Comparison of ENCODE assay signal across 10 mouse cellular contexts in the genomic region with DNA sequence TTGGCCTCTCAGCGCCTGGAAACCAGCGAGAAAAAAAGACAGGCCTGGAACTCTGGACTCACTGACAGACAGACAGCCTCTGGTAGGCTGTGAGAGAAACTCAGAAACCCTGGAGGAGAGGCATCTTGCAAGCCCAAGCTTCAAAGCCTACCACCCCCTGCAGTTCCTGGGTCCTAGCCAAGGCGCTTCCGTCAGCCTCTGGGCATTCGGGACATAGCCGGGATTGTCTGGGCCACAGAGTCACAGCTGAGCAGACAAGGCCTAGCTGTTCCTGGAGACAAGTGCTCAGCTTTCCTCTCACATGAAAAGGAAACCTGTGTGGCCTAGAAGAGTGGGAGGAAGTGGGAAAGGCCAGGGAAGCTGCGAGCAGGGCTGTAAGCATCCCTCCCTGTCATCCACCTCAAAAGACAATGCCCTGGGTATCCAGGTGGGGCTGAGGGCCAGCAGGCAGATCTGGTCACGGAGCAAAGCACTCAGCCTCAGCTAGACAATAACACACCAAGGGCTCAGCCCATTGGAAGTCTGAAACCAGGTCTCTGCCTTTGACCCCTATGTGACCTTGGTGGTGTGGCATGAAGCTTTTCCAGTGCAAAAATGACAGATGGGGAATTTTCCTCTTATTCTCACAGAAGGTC. TPM values are rescaled to one million over a fixed set of nuclear protein-coding genes. Genes with fewer than 3 reads are reported as not detected.
A peak's percentile ranks its signal among the peaks of the same experiment; 100 is the strongest.
DNase-seq lines count a peak whose midpoint lies in the region; ATAC-seq and TF ChIP-seq lines count a peak whose summit lies in the region.
"Had no signal": no experiment of that assay in that cellular context is flagged by ENCODE, and none has a peak within 500 bp of the region (broad histone marks: within the 10 kb centered on the region; RNA-seq: fewer than 3 reads in every experiment).

No protein-coding gene starts in this region.

- no peak overlapping the region for H3K9ac ChIP-seq in forebrain, postnatal 0 days
- H3K9ac ChIP-seq in liver, postnatal 0 days (replicated peaks): no peak overlapping the region

- no peak overlapping the region for H3K27ac ChIP-seq in forebrain, postnatal 0 days (ENCODE audit: low read depth, low read length)
- no peak overlapping the region for H3K27ac ChIP-seq in liver, postnatal 0 days (ENCODE audit: low read depth)

- intact Hi-C loops in left cerebral cortex, postnatal 10 days (cut with DNase I): no loop called here

- H3K4me2 ChIP-seq in forebrain, postnatal 0 days (ENCODE audit: low read depth): no peak overlapping the region
- H3K4me2 ChIP-seq in liver, postnatal 0 days (ENCODE audit: low read depth, low read length): no peak overlapping the region

- no peaks in the 10 kb centered on the region for H3K4me1 ChIP-seq in forebrain, postnatal 0 days (ENCODE audit: insufficient read depth)
- H3K4me1 ChIP-seq in liver, postnatal 0 days (ENCODE audit: insufficient read depth): no peaks in the 10 kb centered on the region

- peak; percentile 28 for DNase-seq in ovary, postnatal 36 days (ENCODE audit: low spot score)
- no peak for DNase-seq in ovary, postnatal 10 days (ENCODE audit: low spot score)
- DNase-seq in forebrain, postnatal 0 days: peak; percentile 53
- peak; percentile 60 to 91 for DNase-seq in left cerebral cortex, postnatal 10 days (ENCODE audit: extremely low spot score in 1 of 2, low spot score in 2 of 2)
- DNase-seq in telencephalon, adult 2 months (ENCODE audit: low read depth, low spot score): peak; percentile 58
- no peak for DNase-seq in spleen, postnatal 36 days (ENCODE audit: low spot score in 2 of 2)
- no peak for DNase-seq in liver, postnatal 0 days

- H3K9me3 ChIP-seq in forebrain, postnatal 0 days (ENCODE audit: low read length): no peaks in the 10 kb centered on the region
- no peaks in the 10 kb centered on the region for H3K9me3 ChIP-seq in liver, postnatal 0 days (ENCODE audit: low read length)

- H3K27me3 ChIP-seq in forebrain, postnatal 0 days (ENCODE audit: insufficient read depth, low read length): no peaks in the 10 kb centered on the region; the same call in 1 of the 2 replicates
- no peaks in the 10 kb centered on the region for H3K27me3 ChIP-seq in liver, postnatal 0 days (ENCODE audit: insufficient read depth, low read length)

- peak; percentile 83 for ATAC-seq in forebrain, postnatal 0 days
- no peak for ATAC-seq in megakaryocyte progenitor cell, adult 5-6 weeks (replicated peaks; ENCODE audit: poor library complexity)
- no peak for ATAC-seq in liver, postnatal 0 days

- H3K4me3 ChIP-seq in forebrain, postnatal 0 days (ENCODE audit: low read depth, low read length): no peak overlapping the region
- no peak overlapping the region for H3K4me3 ChIP-seq in liver, postnatal 0 days (ENCODE audit: low read depth, low read length)

- TF ChIP-seq EP300 in liver, postnatal 0 days (IDR thresholded peaks at IDR 0.05; ENCODE audit: low read depth): no peak

- no peak for TF ChIP-seq CTCF in forebrain, postnatal 0 days (IDR thresholded peaks at IDR 0.05; ENCODE audit: low read depth)
- no peak for TF ChIP-seq CTCF in liver, postnatal 0 days (IDR thresholded peaks at IDR 0.05; ENCODE audit: low read depth)

- H3K36me3 ChIP-seq in forebrain, postnatal 0 days (ENCODE audit: insufficient read depth): no peaks in the 10 kb centered on the region
- H3K36me3 ChIP-seq in liver, postnatal 0 days (replicated peaks; ENCODE audit: insufficient read depth, low read length): no peaks in the 10 kb centered on the region

- WGBS in forebrain, postnatal 0 days: 46% methylated on average over 8 of the region's 8 CpGs
- WGBS in liver, postnatal 0 days (ENCODE audit: insufficient replicate concordance): 69% methylated on average over 8 of the region's 8 CpGs

RNA-seq across cellular contexts. Expression of gene Vstm2b, which starts 13.2 kb away (rescaled TPM):
- total RNA-seq in forebrain, postnatal 0 days (2014; rRNA removed): 55.4 and 64.6 TPM in 2 replicates
- 27.2 and 31.8 TPM in 2 replicates for polyA plus RNA-seq in forebrain, postnatal 0 days (2015; fragmentation: Nextera tagmentation; extraction: Ambion mirVana)
- 10 to 100 TPM; 67.4 to 76.1 TPM for total RNA-seq in left cerebral cortex, postnatal 10 days (2021)
- total RNA-seq in megakaryocyte progenitor cell, adult 5-6 weeks (2015): not detected in 2 replicates
- total RNA-seq in megakaryocyte progenitor cell, adult 5-6 weeks (2017): not detected in 2 replicates
- 0.14 TPM in 1 of 2 replicates, not detected in the other for polyA plus RNA-seq in liver, postnatal 0 days (2015; fragmentation: Nextera tagmentation; extraction: Ambion mirVana)
- total RNA-seq: MEL; neutrophil, adult 5-6 weeks had no signal

Comparison
In these comparisons a context has a peak if more than half of its experiments do, and no peak if none do; other contexts are left out.
1. DNase-seq: peak in ovary, postnatal 36 days (single experiment), forebrain, postnatal 0 days (single experiment), left cerebral cortex, postnatal 10 days (2 of 2) and telencephalon, adult 2 months (single experiment); none in ovary, postnatal 10 days (single experiment), spleen, postnatal 36 days (0 of 2) and liver, postnatal 0 days (single experiment).
2. RNA of gene Vstm2b, which starts 13.2 kb away (total RNA-seq): 67.4 to 76.1 TPM in left cerebral cortex, postnatal 10 days and 55.4 to 64.6 TPM in forebrain, postnatal 0 days; not detected in megakaryocyte progenitor cell, adult 5-6 weeks; every median in the first group is over 10 times any median in the second.